Mouse (Mus musculus) ovary, adult 18-20 months (tissue): ENCODE measurements around the gene Rab3il1.

Source experiments
- DNase-seq: peaks from one replicate; pipeline ENCODE4 v3.0.0; 2022; ENCODE audit warnings: low spot score, mixed read lengths

The Rab3il1 gene

GRCm38 (mm10) chr19:10060783-10061590 is 59.5 kb downstream of the Rab3il1 start:
- no peak for DNase-seq

- no peak for DNase-seq
These were observed 60.2 kb downstream of the Rab3il1 start for GRCm38 (mm10) chr19:10061624-10062023.

- no peak for DNase-seq
These were observed 60.8 kb downstream of the Rab3il1 start for GRCm38 (mm10) chr19:10062292-10062691.

GRCm38 (mm10) chr19:10062862-10063261 is 61.4 kb downstream of the Rab3il1 start:
- DNase-seq = no peak

GRCm38 (mm10) chr19:10064173-10065012 is 62.9 kb downstream of the Rab3il1 start:
- DNase-seq = no peak

- no peak for DNase-seq
These were observed 64.2 kb downstream of the Rab3il1 start for GRCm38 (mm10) chr19:10065465-10066188.

GRCm38 (mm10) chr19:10066189-10066500 is 64.7 kb downstream of the Rab3il1 start:
- DNase-seq = no peak

- no peak for DNase-seq
These were observed 65.0 kb downstream of the Rab3il1 start for GRCm38 (mm10) chr19:10066502-10066901.

GRCm38 (mm10) chr19:10067701-10068100 is 66.2 kb downstream of the Rab3il1 start:
- DNase-seq = no peak

- DNase-seq = no peak
These were observed 68.9 kb downstream of the Rab3il1 start for GRCm38 (mm10) chr19:10070186-10070980.

GRCm38 (mm10) chr19:10071166-10071565 is 69.7 kb downstream of the Rab3il1 start:
- DNase-seq = peak; percentile 39

- DNase-seq = no peak
These were observed 70.4 kb downstream of the Rab3il1 start for GRCm38 (mm10) chr19:10071892-10072291.

GRCm38 (mm10) chr19:10073145-10073544 is 71.7 kb downstream of the Rab3il1 start:
- no peak for DNase-seq

- DNase-seq = no peak
These were observed 76.9 kb downstream of the Rab3il1 start for GRCm38 (mm10) chr19:10078392-10078791.

GRCm38 (mm10) chr19:10080384-10080783 is 78.9 kb downstream of the Rab3il1 start:
- peak; percentile 62 for DNase-seq

GRCm38 (mm10) chr19:10082105-10082504 is 80.6 kb downstream of the Rab3il1 start:
- no peak for DNase-seq

GRCm38 (mm10) chr19:10085454-10085853 is 84.0 kb downstream of the Rab3il1 start:
- DNase-seq = no peak

GRCm38 (mm10) chr19:10086976-10087375 is 85.5 kb downstream of the Rab3il1 start:
- DNase-seq = no peak
